Mouse (Mus musculus): ENCODE data around the gene Lipm.

DNA sequence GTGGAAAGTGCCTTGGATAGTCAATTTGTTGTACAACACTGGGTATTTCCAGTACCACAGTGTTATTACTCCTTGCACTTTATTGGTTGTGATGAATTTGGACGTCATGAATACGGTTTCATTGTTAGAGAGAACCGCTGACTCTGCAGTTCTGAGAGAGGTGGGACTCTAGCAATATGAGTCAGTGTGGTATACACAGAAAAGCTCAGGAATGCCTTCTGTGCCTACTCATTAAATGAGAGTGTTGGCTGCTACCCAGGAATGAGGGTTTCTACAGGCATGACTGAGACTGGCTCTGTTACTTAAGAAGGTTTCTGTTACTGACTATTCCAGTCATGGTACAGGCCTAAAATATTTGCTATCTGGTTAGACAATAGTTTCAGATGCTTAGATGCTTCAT, 49.2 kb upstream of the Lipm start:
- TF ChIP-seq POLR2A (IDR thresholded peaks at IDR 0.05; ENCODE audit: low read depth, low read length) (no peak), CTCF (IDR thresholded peaks at IDR 0.05; ENCODE audit: extremely low read depth, insufficient read depth, insufficient read length, insufficient replicate concordance) (no peak)

All from spleen, adult 2 months (tissue).